Mouse (Mus musculus): Measurements from ENCODE around the gene Robo1. TPM values are rescaled to one million over a fixed set of nuclear protein-coding genes. Genes with fewer than 3 reads are reported as not detected.

The Robo1 gene
- polyA plus RNA-seq, 1 experiment from 2014 or later = 69.5 TPM

GRCm38 (mm10) chr16:72699238-72700006 lies 391.3 kb downstream of the Robo1 start:
- no peak overlapping the region for H3K9ac ChIP-seq
- 37% methylated on average over 12 of the region's 12 CpGs for WGBS
- ATAC-seq (ENCODE audit: low FRiP score, low read depth) = peak; percentile 85
- peaks cover 41% of the 10 kb centered on the region for H3K4me1 ChIP-seq
- no peaks in the 10 kb centered on the region for H3K27me3 ChIP-seq (replicated peaks)
- H3K4me3 ChIP-seq = no peak overlapping the region
- H3K9me3 ChIP-seq = no peaks in the 10 kb centered on the region
- H3K4me2 ChIP-seq (replicated peaks) = no peak overlapping the region
- 0 out of 2 replicates have a peak overlapping the region, but pooled peaks have one; percentile 3 for H3K27ac ChIP-seq
- no peaks in the 10 kb centered on the region for H3K36me3 ChIP-seq

- peaks cover 36% of the 10 kb centered on the region for H3K4me1 ChIP-seq
- H3K36me3 ChIP-seq = no peaks in the 10 kb centered on the region
- H3K9me3 ChIP-seq = no peaks in the 10 kb centered on the region
- no peak overlapping the region for H3K4me3 ChIP-seq
- no peak for ATAC-seq (ENCODE audit: low FRiP score, low read depth)
- no peak overlapping the region for H3K4me2 ChIP-seq (replicated peaks)
- H3K9ac ChIP-seq = no peak overlapping the region
- no peaks in the 10 kb centered on the region for H3K27me3 ChIP-seq (replicated peaks)
- 80% methylated on average over 11 of the region's 11 CpGs for WGBS
- H3K27ac ChIP-seq = no peak overlapping the region
Observed at GRCm38 (mm10) chr16:72700297-72700696, 392.2 kb downstream of the Robo1 start.

- Histone ChIP-seq H3K36me3 (no peaks in the 10 kb centered on the region), H3K4me1 (peaks cover 29% of the 10 kb centered on the region; the same call in 1 of the 2 replicates), H3K4me2 (replicated peaks) (no peak overlapping the region), H3K4me3 (no peak overlapping the region), H3K27me3 (replicated peaks) (no peaks in the 10 kb centered on the region), H3K9ac (no peak overlapping the region), H3K9me3 (no peaks in the 10 kb centered on the region), H3K27ac (no peak overlapping the region)
- 76% methylated on average over 6 of the region's 6 CpGs for WGBS
- no peak for ATAC-seq (ENCODE audit: low FRiP score, low read depth)
Observed at GRCm38 (mm10) chr16:72703486-72703885, 395.4 kb downstream of the Robo1 start.

- no peak overlapping the region for H3K27ac ChIP-seq
- no peaks in the 10 kb centered on the region for H3K27me3 ChIP-seq (replicated peaks)
- H3K4me3 ChIP-seq = no peak overlapping the region
- H3K36me3 ChIP-seq = no peaks in the 10 kb centered on the region
- WGBS = 79% methylated on average over 5 of the region's 5 CpGs
- ATAC-seq (ENCODE audit: low FRiP score, low read depth) = no peak
- no peaks in the 10 kb centered on the region for H3K9me3 ChIP-seq
- peaks cover 13% of the 10 kb centered on the region; the same call in 1 of the 2 replicates for H3K4me1 ChIP-seq
- no peak overlapping the region for H3K9ac ChIP-seq
- no peak overlapping the region for H3K4me2 ChIP-seq (replicated peaks)
Observed at GRCm38 (mm10) chr16:72705851-72706250, 397.7 kb downstream of the Robo1 start.

DNA sequence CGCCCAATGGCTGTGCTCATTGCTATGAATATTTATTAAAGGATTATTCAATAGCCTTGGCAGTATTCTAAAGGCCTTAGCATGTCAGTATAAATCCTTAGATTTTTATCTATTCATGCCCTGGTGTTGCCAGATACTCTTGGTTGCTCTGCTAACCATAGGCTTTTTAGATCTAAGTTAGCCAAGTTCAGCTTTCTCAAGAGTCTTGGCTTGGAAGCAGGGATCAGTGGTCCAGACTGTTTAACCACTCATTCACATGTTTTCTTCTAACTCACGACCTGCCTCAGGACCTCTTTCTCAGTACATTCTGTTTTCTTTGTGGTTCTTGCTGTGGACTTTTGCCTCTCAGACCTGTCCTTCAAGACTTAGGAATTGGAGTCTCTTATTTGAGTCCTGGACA lies 400.4 kb downstream of the Robo1 start:
- H3K4me3 ChIP-seq = no peak overlapping the region
- H3K9ac ChIP-seq = no peak overlapping the region
- 83% methylated on average over 2 of the region's 2 CpGs for WGBS
- no peak overlapping the region for H3K27ac ChIP-seq
- no peaks in the 10 kb centered on the region for H3K27me3 ChIP-seq (replicated peaks)
- no peak for ATAC-seq (ENCODE audit: low FRiP score, low read depth)
- peaks cover 7% of the 10 kb centered on the region; the same call in 1 of the 2 replicates for H3K4me1 ChIP-seq
- no peaks in the 10 kb centered on the region for H3K36me3 ChIP-seq
- H3K4me2 ChIP-seq (replicated peaks) = no peak overlapping the region
- H3K9me3 ChIP-seq = no peaks in the 10 kb centered on the region

- no peak for ATAC-seq (ENCODE audit: low FRiP score, low read depth)
- no peak overlapping the region for H3K4me2 ChIP-seq (replicated peaks)
- H3K36me3 ChIP-seq = no peaks in the 10 kb centered on the region
- no peaks in the 10 kb centered on the region for H3K9me3 ChIP-seq
- WGBS = 78% methylated on average over 9 of the region's 9 CpGs
- H3K4me1 ChIP-seq = no peaks in the 10 kb centered on the region; the same call in 1 of the 2 replicates
- H3K27ac ChIP-seq = no peak overlapping the region
- no peaks in the 10 kb centered on the region for H3K27me3 ChIP-seq (replicated peaks)
- no peak overlapping the region for H3K4me3 ChIP-seq
- no peak overlapping the region for H3K9ac ChIP-seq
Observed at GRCm38 (mm10) chr16:72717118-72717802, 409.2 kb downstream of the Robo1 start.

DNA sequence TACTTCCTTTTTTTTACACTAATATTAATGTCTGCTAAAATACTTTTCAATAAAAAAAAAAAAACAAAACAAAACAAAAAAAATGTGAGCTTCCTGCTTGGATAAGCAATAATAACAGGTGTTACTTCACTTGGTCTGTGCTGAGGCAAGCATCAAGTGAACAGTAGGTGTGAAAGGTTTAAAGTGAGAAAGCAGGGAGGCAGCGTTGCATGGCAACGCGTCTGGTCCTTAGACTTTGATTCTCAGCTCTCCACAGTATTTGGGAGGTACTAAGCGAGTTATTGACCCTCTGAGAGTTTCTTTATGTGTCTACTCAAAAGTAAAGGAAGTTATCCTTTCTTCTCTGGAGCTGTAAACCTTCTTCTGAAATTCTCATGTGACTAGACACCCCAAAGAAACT lies 411.0 kb downstream of the Robo1 start:
- WGBS = 74% methylated on average over 4 of the region's 4 CpGs
- Histone ChIP-seq H3K9ac (no peak overlapping the region), H3K27me3 (replicated peaks) (no peaks in the 10 kb centered on the region), H3K4me2 (replicated peaks) (no peak overlapping the region), H3K4me3 (no peak overlapping the region), H3K9me3 (no peaks in the 10 kb centered on the region), H3K36me3 (no peaks in the 10 kb centered on the region), H3K4me1 (no peaks in the 10 kb centered on the region; the same call in 1 of the 2 replicates), H3K27ac (no peak overlapping the region)
- ATAC-seq (ENCODE audit: low FRiP score, low read depth) = no peak

GRCm38 (mm10) chr16:72720979-72721378 lies 412.9 kb downstream of the Robo1 start:
- H3K4me2 ChIP-seq (replicated peaks) = no peak overlapping the region
- H3K4me1 ChIP-seq = no peaks in the 10 kb centered on the region; the same call in 1 of the 2 replicates
- no peak overlapping the region for H3K9ac ChIP-seq
- H3K27me3 ChIP-seq (replicated peaks) = no peaks in the 10 kb centered on the region
- no peak overlapping the region for H3K27ac ChIP-seq
- no peak overlapping the region for H3K4me3 ChIP-seq
- no peak for ATAC-seq (ENCODE audit: low FRiP score, low read depth)
- WGBS = 89% methylated on average over 4 of the region's 4 CpGs
- H3K9me3 ChIP-seq = no peaks in the 10 kb centered on the region
- no peaks in the 10 kb centered on the region for H3K36me3 ChIP-seq

- Histone ChIP-seq H3K27me3 (replicated peaks) (no peaks in the 10 kb centered on the region), H3K4me2 (replicated peaks) (no peak overlapping the region), H3K4me1 (no peaks in the 10 kb centered on the region), H3K27ac (no peak overlapping the region), H3K9me3 (no peaks in the 10 kb centered on the region), H3K36me3 (no peaks in the 10 kb centered on the region), H3K4me3 (no peak overlapping the region), H3K9ac (no peak overlapping the region)
- ATAC-seq (ENCODE audit: low FRiP score, low read depth) = no peak
- 87% methylated on average over 14 of the region's 14 CpGs for WGBS
Observed at GRCm38 (mm10) chr16:72721713-72722481, 413.8 kb downstream of the Robo1 start.

DNA sequence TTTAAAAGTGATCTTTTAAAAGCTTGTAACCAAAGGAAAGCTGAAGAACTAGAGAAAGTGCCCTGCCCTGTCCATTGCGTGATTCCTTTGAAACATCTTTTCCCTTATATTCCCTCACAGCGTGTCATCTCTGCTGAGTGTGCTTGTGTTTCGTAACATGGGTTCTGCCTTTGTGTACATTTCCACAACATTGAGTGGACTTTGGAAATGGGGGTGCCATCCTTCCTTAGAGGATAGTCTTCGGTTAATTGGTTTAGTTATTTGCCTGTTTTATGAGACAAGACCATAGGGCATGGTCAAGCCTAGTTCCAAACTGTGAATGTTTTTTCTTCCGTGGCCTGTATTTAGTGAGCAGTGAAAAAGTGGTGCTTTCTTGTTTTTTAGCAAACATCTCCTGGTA lies 426.1 kb downstream of the Robo1 start:
- Histone ChIP-seq H3K4me3 (no peak overlapping the region), H3K27me3 (replicated peaks) (no peaks in the 10 kb centered on the region), H3K9ac (no peak overlapping the region), H3K4me1 (peaks cover 10% of the 10 kb centered on the region; the same call in 1 of the 2 replicates), H3K9me3 (no peaks in the 10 kb centered on the region), H3K27ac (no peak overlapping the region), H3K4me2 (replicated peaks) (no peak overlapping the region), H3K36me3 (no peaks in the 10 kb centered on the region)
- no peak for ATAC-seq (ENCODE audit: low FRiP score, low read depth)
- WGBS = 82% methylated on average over 5 of the region's 5 CpGs

DNA sequence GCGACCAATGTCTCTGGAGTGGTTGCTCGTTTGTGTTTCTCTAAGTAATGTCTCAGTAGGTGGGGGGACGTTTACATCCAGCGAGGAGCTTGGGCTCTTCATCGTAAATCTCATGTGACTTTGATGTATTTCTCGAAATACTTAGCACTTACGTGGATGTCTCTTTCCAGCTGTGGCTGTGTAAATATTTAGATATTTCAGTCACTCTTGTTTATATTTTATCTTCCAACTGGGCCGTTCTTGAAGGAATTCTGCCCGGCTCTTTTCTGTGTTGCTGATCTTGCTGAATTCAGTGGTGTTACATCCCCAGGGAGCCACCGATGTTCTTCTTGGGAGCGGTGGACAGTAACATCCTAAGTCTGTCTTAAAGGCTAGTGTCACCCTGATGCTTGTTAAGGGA lies 427.1 kb downstream of the Robo1 start:
- Histone ChIP-seq H3K27me3 (replicated peaks) (no peaks in the 10 kb centered on the region), H3K9ac (no peak overlapping the region), H3K27ac (no peak overlapping the region), H3K4me3 (no peak overlapping the region), H3K9me3 (no peaks in the 10 kb centered on the region), H3K36me3 (no peaks in the 10 kb centered on the region), H3K4me1 (peaks cover 10% of the 10 kb centered on the region; the same call in 1 of the 2 replicates), H3K4me2 (replicated peaks) (no peak overlapping the region)
- WGBS = 52% methylated on average over 11 of the region's 11 CpGs
- ATAC-seq (ENCODE audit: low FRiP score, low read depth) = no peak

DNA sequence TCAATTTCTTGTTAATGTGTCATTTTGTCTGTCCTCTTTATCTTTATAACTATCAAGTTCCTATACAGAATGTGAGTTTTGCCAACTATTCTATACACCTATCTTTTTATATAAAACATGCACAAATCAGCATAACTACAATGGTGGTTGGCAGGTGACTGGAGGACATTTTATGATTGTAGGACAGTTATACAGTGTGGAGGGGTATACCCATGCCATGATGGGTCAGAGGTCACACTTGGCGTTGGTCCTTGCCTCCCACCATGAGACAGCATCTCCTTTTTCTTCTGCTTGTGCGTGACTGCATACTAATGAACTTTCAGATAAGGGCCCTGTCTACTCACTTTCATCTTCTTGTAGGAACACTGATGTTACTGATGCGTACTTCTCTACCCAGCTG lies 427.5 kb downstream of the Robo1 start:
- Histone ChIP-seq H3K9me3 (no peaks in the 10 kb centered on the region), H3K9ac (no peak overlapping the region), H3K4me2 (replicated peaks) (no peak overlapping the region), H3K4me3 (no peak overlapping the region), H3K4me1 (peaks cover 10% of the 10 kb centered on the region; the same call in 1 of the 2 replicates), H3K27ac (no peak overlapping the region), H3K36me3 (no peaks in the 10 kb centered on the region), H3K27me3 (replicated peaks) (no peaks in the 10 kb centered on the region)
- ATAC-seq (ENCODE audit: low FRiP score, low read depth) = no peak
- 79% methylated on average over 3 of the region's 3 CpGs for WGBS

Data from neural tube, embryonic 12.5 days (tissue).